Mouse (Mus musculus) testis, postnatal 14 days (tissue): ENCODE measurements around the gene Tmem11.
"Not testable (repeated sequence)": the region's sequence is repeated elsewhere in the genome, so short reads cannot be mapped to it uniquely, and the experiment has no call there.

ENCODE experiments used
- DNase-seq: peaks from one replicate; pipeline ENCODE4 v3.0.0; 2021; ENCODE audit warnings: low spot score

Tmem11 gene

DNA sequence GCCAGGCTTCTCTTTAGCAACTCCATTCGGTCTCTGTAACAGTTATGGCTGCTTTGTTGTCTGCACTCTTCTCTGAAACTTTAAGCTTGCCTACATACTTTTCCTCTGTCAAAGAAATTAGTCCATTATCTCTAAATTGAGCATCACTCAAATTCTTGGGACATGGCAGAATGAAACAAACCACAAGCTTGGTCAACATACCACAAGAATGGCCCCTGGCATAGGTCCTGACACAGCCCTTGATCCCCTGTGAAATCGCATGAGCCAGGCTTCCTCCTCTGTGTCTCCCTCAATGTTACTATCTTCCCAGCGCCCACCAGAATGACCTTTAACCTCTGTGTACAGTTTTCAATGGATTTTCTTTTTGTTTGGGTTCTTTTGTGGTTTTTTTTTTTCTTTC is 3.3 kb upstream of the Tmem11 start:
- DNase-seq, result no peak

DNA sequence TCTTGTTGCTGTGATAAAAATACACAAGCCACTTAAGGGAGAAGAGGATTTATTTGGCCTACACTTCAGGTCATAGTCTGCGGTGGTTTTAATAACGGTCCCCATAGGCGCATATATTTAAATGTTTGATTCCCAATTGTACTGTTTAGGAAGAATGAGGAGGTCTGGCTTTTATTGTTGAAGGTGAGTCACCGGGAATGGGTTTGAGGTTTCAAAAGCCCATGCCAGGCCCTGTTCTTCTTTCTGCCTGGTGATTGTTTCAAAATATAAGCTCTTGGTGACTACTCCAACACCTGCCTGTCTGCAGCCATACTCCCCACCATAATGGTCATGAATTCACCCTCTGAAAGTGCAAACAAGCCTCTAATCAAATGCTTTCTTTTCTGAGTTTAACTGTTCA is 1.5 kb upstream of the Tmem11 start:
- DNase-seq, result no peak

- peak; percentile 55 for DNase-seq
Measured at GRCm38 (mm10) chr11:60879423-60879822, 351 bp upstream of the Tmem11 start.

DNA sequence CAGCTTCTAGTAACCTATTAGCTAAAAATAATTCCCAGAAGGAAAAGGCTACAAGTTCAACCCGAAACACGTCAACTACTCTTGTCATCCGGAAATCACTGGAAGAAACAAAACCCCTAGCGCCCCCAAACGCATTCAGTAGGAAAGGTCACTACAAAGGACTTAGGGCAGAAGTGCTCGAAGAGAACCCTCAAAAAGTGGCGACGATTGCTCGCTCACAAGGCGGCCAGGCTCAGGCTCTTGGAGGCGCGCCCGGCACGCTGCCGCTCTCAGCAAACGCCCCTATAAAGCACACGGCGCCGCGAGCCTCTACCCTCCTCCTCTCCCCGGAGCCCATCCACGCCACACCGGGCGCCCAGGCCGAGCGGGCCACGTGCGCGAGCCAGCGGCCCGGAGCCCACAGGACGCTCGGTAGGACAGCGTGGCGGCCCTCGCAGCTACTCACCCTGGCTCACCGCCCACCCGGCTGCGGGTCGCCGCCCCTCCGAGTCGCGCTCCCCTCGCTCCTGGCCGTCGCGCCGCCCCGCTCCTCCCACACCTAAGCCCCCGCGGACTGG is 938 bp downstream of the Tmem11 start:
- DNase-seq, result peak; percentile 79

- DNase-seq, result no peak
Measured at GRCm38 (mm10) chr11:60873101-60873500, 6.0 kb downstream of the Tmem11 start.

DNA sequence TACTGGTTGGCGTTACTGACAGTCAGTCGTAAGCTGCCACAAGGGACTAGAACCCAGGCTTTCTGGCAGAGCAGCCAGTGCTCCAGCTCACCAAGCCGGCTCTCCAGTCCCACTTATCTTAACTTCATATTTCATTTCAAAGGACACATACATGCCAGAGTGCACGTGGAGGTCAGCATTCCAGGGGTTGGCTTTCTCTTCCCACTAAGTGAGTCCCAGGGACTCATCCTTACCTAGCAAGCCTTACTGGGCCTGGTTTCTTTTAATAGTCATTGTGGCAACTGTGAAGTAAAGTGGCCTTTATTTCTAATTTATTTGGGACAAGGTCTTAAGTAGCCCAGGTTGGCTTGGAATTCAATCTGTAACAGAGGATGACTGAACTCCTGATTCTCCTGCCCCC is 7.7 kb downstream of the Tmem11 start:
- DNase-seq, result no peak

- DNase-seq, result not testable (repeated sequence)
Measured at GRCm38 (mm10) chr11:60869471-60869870, 9.6 kb downstream of the Tmem11 start.

GRCm38 (mm10) chr11:60867904-60868303 is 11.2 kb downstream of the Tmem11 start:
- no peak for DNase-seq

DNA sequence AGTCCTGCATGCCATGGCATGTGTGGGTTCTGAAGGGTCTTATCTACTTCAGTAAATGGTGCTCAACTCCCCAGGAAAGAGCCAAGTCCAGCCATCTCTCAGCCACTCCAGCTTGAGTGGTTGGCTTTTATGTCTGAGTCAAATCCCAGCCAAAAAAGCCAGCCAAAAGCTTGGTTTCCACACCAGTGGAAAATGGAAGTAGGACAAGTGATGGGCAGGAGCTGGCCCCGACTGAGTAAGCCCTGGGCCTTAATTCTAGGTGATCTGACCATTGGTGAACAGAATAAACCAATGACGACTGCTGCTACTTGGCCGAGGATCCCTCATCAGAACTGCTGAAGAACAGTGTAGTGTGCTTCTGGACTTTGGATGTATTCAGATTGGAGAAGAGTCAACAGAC is 11.6 kb downstream of the Tmem11 start:
- no peak for DNase-seq

GRCm38 (mm10) chr11:60866021-60866420 is 13.1 kb downstream of the Tmem11 start:
- no peak for DNase-seq

DNA sequence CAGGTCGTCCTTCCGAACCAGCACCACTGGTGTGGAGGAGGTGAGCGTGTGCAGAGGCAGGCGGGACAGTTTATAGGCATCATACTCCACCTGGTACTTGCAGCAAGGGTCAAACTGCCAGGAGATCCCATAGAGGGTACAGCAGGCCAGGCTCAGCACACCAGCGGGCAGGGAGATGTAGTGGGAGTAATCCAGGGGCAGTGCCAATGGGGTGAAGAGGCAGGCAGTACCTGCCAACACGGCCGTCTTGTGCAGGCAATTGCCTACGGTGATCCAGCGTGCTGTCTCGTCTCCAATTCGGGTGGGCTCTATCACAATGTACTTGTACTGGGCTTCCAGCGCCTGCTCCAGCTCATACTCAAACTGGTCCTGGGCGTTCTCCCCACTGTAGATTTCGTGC is 14.2 kb downstream of the Tmem11 start:
- no peak for DNase-seq

GRCm38 (mm10) chr11:60864166-60864565 is 14.9 kb downstream of the Tmem11 start:
- no peak for DNase-seq

GRCm38 (mm10) chr11:60863196-60863595 is 15.9 kb downstream of the Tmem11 start:
- no peak for DNase-seq

DNA sequence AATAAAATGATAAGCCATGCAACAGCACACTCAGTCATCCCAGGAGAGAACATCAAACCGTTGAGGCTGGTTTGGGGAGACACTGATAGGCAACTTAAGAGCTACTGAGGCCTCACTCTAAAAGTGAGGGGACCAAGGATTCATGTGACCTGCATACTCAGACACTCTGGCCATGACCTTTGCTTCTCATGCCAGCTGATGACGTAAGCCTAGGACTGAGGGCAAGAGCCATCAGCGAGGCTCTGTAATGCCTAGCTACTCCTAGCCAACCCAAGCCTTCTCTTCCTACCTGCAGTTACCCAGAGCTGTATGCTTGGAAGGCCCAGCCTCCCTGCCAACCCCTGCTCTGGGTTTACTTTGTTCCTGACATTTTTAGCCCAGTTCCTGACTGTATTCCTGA is 17.1 kb downstream of the Tmem11 start:
- no peak for DNase-seq

- no peak for DNase-seq
Measured at GRCm38 (mm10) chr11:60856587-60856986, 22.5 kb downstream of the Tmem11 start.

DNA sequence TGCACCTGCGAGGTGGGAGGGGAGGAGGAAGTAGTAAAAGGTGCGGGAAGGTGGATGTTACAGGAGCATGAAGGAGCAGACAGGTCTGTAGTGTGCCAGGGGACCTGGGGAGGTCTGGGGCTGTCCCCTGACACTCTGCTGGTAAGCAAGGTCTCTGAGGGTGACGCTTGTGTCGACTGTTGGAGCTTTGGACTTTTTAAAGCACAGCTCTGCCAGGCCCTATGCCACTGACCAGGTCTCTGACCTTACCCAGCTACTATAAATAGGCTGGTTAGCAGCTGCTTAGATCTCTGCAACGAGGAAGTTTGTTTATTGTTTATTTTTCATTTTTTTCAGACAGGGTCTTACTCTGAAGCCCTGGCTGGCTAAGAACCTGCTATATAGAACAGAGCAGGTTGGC is 33.7 kb downstream of the Tmem11 start:
- DNase-seq, result no peak

- no peak for DNase-seq
Measured at GRCm38 (mm10) chr11:60843412-60843811, 35.7 kb downstream of the Tmem11 start.

GRCm38 (mm10) chr11:60841467-60842200 is 37.4 kb downstream of the Tmem11 start:
- no peak for DNase-seq

- no peak for DNase-seq
Measured at GRCm38 (mm10) chr11:60837644-60838406, 41.2 kb downstream of the Tmem11 start.

DNA sequence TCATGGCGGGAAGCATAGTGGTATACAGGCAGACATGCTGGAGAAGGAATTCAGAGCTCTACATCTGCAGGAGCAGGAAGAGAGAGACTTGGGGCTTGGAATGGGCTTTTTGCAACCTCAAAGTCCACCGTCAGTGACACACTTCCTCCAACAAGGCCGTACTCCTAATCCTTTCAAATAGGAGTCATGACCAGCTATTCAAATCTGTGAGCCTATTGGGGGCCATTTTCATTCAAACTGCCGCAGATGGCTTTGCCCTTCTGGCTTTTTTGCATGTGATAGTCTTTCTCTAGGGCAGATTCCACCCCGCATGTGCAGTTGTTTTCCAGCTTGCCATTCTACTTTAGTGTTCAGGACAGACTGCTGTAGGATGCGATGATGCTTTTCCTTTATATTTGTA is 42.2 kb downstream of the Tmem11 start:
- DNase-seq, result no peak

DNA sequence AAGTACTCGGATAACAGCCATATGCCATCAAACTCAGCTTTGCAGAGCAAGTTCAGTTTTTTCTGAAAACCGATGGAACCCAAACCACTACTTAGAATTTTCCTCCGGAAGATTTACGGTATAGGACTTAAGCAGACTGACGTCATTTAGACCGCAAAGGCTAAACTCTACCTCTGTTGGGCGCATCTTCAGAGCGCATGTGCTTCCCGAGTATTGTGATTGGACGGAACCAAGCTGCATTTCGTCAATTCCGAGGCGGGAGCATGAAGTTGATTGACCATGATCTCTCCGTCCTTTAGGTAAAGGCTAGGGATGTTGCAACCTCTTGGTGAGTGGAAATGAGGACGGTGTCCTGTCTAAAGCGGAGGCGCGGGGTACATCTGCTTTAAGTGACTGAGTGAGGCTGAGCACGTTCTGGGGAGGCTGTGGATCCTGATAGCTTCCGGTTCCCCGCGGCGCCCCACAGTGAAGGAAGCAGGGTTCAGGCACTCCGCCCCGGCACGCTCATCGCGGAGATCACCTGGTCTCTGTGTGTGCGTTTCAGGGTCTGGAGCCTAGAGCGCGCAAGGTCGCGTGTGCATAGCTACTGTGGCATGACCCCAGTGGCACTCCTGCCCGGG is 48.5 kb downstream of the Tmem11 start, which contains the start of gene Dhrs7b:
Gene Dhrs7b, plus strand, starts transcription at position 199 of the 620 bp plus-strand sequence.
- DNase-seq, result peak; percentile 86

GRCm38 (mm10) chr11:60828903-60829302 is 50.2 kb downstream of the Tmem11 start:
- no peak for DNase-seq
